Mouse (Mus musculus) natural killer cell, adult 2 months (primary cell): ENCODE data around the gene Shb.

Source experiments
- DNase-seq, 2 experiments: peaks; one replicate each; pipeline ENCODE4 v3.0.0; 2022; ENCODE audit warnings: low spot score in 2 of 2

The Shb gene

DNA sequence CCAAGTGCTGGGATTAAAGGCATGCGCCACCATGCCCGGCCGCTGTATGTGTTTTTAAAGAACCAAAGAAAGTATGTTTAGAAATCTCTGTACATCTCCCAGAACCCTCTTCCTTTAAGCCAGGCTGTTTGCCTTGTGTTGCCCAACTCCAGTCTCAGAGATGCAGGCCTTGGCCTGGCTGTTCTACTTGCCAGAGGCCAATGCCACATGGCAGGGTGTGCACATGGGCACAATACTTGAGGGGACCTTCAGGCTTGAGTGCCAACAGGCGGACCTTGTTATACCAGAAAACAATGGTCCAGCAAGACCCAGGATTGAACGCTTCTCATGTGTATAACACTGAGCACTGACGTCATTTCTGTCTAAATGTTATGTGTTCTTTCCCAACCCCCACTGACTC, 27.1 kb downstream of the Shb start:
- DNase-seq, result no peak

DNA sequence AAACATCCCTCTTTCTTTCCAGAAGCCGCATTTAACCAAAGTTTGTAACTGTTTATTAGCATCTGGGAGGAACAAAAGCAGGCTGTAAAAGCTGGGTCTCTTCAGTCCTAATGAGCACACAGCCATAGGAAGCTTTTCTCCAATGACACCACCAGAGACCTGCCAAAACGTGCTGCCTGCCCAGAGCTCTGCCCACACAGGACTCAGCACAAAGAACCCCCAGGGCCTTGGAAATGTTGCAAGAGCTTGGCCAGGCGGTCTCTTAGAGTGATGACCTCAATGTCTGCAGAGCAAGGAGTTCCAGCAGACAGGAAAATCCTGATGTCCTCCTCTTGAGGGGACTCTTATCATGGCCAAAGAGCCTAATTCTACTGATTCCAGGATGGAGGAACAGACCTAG, 28.5 kb downstream of the Shb start:
- no peak for DNase-seq

DNA sequence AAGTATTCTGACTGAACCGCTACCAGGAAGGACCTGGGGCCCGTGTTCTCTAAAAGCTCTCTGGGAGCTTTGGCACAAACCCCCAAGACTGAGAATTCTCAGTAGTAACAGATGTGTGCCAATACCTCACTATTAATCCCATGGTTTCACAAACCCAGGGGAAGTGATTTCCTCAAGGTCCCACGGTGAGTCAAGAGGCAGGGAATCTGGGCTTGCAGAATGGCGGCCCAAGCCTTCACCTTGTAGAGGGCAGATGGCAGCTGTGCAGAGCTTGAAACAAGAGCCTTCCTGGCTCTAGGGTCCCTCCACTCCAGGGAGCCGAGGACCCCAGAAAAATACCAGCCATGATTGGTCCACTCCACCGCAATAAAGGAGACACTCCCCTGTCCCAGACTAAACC, 28.9 kb downstream of the Shb start:
- no peak for DNase-seq

GRCm38 (mm10) chr4:45502002-45502401, 30.3 kb downstream of the Shb start:
- no peak for DNase-seq

- no peak for DNase-seq
Measured at GRCm38 (mm10) chr4:45500381-45500780, 31.9 kb downstream of the Shb start.

- no peak for DNase-seq
Measured at GRCm38 (mm10) chr4:45499556-45499955, 32.7 kb downstream of the Shb start.

GRCm38 (mm10) chr4:45499081-45499480, 33.2 kb downstream of the Shb start:
- DNase-seq, result no peak

GRCm38 (mm10) chr4:45498345-45498744, 33.9 kb downstream of the Shb start:
- DNase-seq, result no peak

- DNase-seq, result no peak
Measured at GRCm38 (mm10) chr4:45497282-45497681, 35.0 kb downstream of the Shb start.

- DNase-seq, result no peak
Measured at GRCm38 (mm10) chr4:45495531-45496201, 36.6 kb downstream of the Shb start.

DNA sequence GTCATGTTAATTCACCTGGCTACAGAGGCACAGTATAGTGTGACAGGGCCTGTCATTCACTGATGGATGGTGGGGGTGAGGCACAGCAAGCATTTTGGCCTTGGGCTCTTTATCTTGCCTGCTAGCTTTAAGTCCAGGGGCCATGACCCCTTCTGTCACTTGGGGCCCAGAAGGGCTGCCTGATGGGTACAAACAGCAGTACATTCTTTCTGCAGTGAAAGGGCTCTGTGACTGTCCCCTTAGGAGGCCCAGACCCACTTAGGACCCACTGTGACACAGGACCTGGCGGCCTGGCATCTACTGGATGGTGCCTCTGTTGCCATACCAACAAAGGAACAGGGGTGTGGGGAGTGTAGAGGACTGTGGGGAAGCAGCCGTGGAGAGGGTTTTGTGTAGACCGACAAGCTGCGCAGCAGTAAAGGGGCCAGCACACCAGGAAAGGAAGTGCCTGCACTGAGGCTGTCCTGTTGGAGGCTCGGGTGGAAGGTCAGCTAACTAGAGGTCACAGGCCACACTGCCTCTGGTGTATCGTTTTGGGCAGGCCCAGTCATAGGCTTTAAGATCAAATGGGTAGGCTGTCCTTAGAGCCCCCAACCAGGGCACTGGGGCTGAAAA, 38.4 kb downstream of the Shb start:
- DNase-seq, result no peak

DNA sequence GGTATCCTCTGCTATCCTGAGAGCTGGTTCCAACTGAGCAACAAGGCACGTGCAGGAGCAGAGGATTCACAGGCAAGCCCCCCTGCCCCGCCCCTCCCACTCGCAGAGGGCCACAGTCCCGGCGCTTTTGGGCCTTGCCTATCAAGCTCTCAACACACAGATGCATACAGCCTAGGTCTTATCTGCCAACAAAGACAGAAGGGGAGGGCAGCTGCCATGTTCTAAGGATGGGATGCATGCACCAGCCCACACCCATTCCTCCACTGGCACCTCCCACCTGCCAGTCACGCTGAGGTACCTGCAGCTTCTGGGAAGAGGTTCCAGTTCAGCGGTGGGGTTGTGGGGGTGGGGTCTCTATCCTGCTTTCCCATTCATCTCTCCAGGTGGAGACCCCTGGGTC, 39.2 kb downstream of the Shb start:
- no peak for DNase-seq

- DNase-seq, result no peak
Measured at GRCm38 (mm10) chr4:45492681-45493081, 39.6 kb downstream of the Shb start.

DNA sequence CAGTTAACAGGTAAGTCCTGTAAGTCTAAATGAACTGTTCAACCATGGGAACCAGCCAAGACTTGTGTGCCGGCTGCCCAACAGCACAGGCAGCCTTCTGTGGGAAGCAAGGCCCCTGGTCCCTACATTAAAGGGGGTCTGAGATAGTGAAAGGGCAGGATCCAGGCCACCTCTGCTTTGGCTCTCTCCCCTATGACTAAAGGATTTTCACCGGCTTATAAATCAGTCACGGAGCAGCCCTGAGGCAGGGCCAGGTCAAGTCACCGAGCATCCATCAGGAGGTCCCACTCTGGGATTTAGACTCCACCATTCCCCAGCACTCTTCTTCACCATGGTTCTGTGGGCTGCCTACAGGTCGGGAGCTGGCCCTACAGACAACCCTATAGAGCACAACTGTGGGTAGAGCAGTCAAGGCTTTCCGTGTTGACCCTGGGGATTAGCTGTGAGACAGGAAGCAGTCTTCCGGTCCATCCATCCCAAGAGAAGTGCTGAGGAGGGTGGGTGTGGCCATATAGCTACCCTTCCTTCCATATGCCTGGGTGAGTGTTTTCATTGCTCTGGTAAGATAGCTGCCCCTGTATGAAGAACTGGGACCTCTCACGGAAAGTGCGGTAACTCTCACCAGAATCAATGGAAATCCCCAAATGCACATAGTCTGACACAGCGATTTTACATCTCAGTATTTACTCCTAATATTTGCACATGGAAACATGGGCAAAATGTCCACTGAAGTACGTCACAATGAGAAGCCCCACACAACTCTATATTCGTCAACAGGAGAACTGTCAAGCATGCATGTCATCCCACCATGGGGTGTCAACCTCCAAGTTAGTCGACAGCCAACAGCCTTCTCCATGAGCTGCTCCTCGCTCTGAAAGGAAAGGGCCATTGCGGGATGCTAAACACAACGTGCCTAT, 40.3 kb downstream of the Shb start:
- DNase-seq, result no peak

GRCm38 (mm10) chr4:45491119-45491679, 41.1 kb downstream of the Shb start:
- no peak for DNase-seq

DNA sequence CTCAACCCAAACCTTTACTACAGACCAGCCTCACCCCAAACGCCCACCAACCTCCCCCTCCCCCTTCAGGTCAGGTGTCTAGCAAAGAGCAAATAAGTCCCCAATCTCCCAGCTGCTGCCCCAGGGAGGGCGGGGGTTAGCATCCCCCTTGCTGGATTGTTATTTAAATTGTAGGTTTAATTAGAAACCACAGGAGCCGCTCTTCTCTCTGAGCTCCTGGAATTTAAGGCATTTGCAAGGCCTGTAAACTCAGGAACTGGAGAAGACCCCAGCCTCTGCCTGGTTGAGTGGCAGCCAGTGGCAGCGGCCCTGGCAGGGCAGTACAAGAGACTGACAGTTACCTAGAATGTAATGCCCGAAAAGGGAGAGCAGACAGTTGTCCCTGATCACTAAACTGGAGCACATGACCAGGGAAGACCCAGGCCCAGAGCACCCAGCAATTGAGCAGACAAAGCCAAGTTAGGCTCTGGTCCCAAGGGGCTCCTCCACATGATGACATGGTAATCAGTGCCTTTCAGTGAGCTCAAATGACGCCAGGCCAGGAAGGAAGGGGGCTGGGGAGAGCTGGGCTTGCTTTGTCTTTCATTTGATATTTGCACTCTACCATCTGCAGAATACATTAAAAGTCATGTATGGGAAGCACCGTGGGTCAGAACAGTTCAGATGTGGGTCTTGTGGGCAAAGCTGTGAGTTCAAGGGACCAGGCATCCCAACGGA, 42.1 kb downstream of the Shb start:
- no peak for DNase-seq

DNA sequence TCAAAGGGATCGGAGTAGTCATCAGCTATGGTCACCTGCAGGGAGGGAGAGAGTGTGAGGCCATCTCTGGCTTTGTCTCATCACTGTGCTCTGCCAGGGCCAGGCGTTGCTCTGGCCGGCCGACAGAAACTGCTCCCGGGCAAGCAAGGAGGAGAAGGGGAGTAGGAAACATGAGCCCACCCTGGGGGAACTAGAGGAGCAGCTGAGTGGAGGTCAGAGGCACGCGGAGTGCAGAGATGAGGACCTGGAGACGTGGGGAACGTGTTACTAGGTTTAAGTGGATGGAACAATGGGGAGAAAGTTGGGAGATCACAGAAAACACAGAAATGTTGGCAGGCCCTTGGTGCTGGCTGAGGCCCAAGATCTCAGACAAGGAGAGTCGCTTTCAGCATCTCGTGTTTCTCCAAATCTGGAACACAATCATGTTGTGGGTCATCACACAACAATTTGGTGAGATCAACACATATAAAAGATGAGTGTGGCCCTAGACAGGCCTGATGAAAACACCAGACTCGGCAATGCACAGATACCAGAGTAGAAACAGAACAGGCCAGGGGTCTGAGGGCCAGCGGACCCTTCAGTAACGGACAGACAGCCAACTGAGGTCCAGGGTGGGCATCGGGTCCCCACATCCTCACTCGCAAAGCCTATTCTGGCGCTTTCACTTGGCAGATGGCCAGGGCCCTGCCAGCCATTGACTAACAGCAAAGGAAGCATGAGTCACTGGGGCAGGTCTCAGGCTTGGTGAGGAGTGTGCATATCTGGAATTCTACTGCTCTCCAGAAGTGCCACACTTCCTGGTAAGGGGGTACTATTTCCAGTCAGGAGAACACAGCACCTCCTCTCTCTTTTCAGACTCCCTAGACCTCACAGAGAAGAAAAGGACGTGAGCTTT, 42.9 kb downstream of the Shb start:
- no peak for DNase-seq

DNA sequence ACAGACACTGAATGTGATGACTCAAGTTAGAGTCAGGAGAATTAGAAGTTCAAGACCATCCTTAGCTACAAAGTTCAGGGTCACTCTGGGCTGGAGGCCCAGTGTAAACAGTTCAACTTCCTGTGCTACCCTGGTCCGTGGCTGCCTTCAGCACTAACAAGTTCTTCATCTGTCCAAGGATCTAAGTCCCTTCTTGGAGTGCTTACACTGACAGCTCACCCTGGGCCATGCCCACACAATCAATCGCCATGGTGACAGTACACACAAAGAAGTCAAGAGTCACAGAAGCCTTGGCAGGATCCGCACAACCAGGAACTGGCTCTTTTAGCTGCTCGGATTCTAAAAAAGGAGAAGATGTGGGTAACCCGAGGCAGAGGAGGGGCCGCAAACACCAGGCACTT, 44.6 kb downstream of the Shb start:
- DNase-seq, result no peak

GRCm38 (mm10) chr4:45485024-45485423, 47.2 kb downstream of the Shb start:
- DNase-seq, result no peak
